Mouse (Mus musculus) C2C12 (cell line): ENCODE data around the gene Trak2.

Source experiments
- CEBPB ChIP-seq: IDR thresholded peaks from one replicate; pipeline ENCODE4 v1.6.1; 2011; ENCODE audit warnings: low read depth, mild to moderate bottlenecking, control low read depth, moderate library complexity
- CTCF ChIP-seq: IDR thresholded peaks from one replicate; pipeline ENCODE4 v1.5.1; 2011; ENCODE audit not compliant: control insufficient read depth, insufficient read depth, insufficient read length
- FOSL1 ChIP-seq: IDR thresholded peaks from one replicate; pipeline ENCODE4 v1.8.0; 2011; ENCODE audit warnings: mild to moderate bottlenecking, low read length; ENCODE audit not compliant: poor library complexity, insufficient read depth, severe bottlenecking
- MAX ChIP-seq: IDR thresholded peaks from one replicate; pipeline ENCODE4 v1.6.1; 2011; ENCODE audit warnings: mild to moderate bottlenecking, control low read depth
- MYOD1 ChIP-seq: IDR thresholded peaks from one replicate; pipeline ENCODE4 v1.6.1; 2011; ENCODE audit warnings: low read depth; ENCODE audit not compliant: control insufficient read depth, insufficient read length
- MYOG ChIP-seq: IDR thresholded peaks from one replicate; pipeline ENCODE4 v1.6.1; 2011; ENCODE audit not compliant: control insufficient read depth, insufficient read length; ENCODE audit errors: extremely low read depth
- USF1 ChIP-seq: IDR thresholded peaks from one replicate; pipeline ENCODE4 v1.6.1; 2011; ENCODE audit warnings: low read depth, mild to moderate bottlenecking, control low read depth, moderate library complexity

GRCm38 (mm10) chr1:58926664-58927063 lies 46.6 kb downstream of the Trak2 start:
- TF ChIP-seq CTCF = no peak
- TF ChIP-seq MAX = no peak
- no peak for TF ChIP-seq MYOG
- no peak for TF ChIP-seq MYOD1
- no peak for TF ChIP-seq USF1
- no peak for TF ChIP-seq FOSL1
- TF ChIP-seq CEBPB = no peak
